Mouse (Mus musculus) adrenal gland, postnatal 4 days (tissue): Measurements from ENCODE around the gene Gm45711. TPM values are rescaled to one million over a fixed set of nuclear protein-coding genes. Genes with fewer than 3 reads are reported as not detected.

Source experiments
- DNase-seq, 2 experiments: peaks; one replicate each; pipeline ENCODE4 v3.0.0; 2021 to 2022; ENCODE audit warnings: low spot score in 2 of 2, mixed read lengths in 2 of 2
- total RNA-seq, 2 experiments: library from RNA; stranded (reverse); gene quantifications; 2 replicates each; pipeline ENCODE4 v1.2.3; 2021

Gm45711 gene
- total RNA-seq, 2 experiments from 2014 or later: not detected

GRCm38 (mm10) chr8:104242038-104242644, 67.7 kb downstream of the Gm45711 start:
- DNase-seq: no peak

- no peak for DNase-seq
These were observed 70.4 kb downstream of the Gm45711 start for GRCm38 (mm10) chr8:104239418-104239861.

GRCm38 (mm10) chr8:104234573-104234972, 75.3 kb downstream of the Gm45711 start:
- no peak for DNase-seq

GRCm38 (mm10) chr8:104232919-104233318, 77.0 kb downstream of the Gm45711 start:
- no peak for DNase-seq

GRCm38 (mm10) chr8:104232039-104232438, 77.8 kb downstream of the Gm45711 start:
- no peak for DNase-seq

Other genes with a start within 250 kb of the Gm45711 start
- 100 to 1,000 TPM; 117 to 119 TPM for gene Cdh5, start 208.5 kb downstream of the Gm45711 start, total RNA-seq
- gene Bean1, start 139.6 kb downstream of the Gm45711 start, total RNA-seq: 1 to 10 TPM; 3.6 to 6.1 TPM
- 10 to 100 TPM; 60.1 to 71.0 TPM for gene Tk2, start 61.5 kb downstream of the Gm45711 start, total RNA-seq
- 10 to 100 TPM; 67.3 to 71.8 TPM for gene Cklf, start 59.2 kb downstream of the Gm45711 start, total RNA-seq
- gene Cmtm2a, start 16.9 kb downstream of the Gm45711 start, total RNA-seq: not detected
- not detected for gene Cmtm1, start 64 bp upstream of the Gm45711 start, total RNA-seq
- not detected for gene Gm11020, start 11.5 kb upstream of the Gm45711 start, total RNA-seq
- gene Cmtm2b, start 12.1 kb upstream of the Gm45711 start, total RNA-seq: not detected
- 100 to 1,000 TPM; 104 to 105 TPM for gene Cmtm3, start 29.3 kb upstream of the Gm45711 start, total RNA-seq
- 10 to 100 TPM; 26.9 to 29.6 TPM for gene Cmtm4, start 85.7 kb upstream of the Gm45711 start, total RNA-seq
- gene Dync1li2, start 133.0 kb upstream of the Gm45711 start, total RNA-seq: 100 to 1,000 TPM; 134 to 162 TPM
- under 1 TPM; 0.11 to 0.39 TPM for gene Terb1, start 199.8 kb upstream of the Gm45711 start, total RNA-seq
- gene Nae1, start 224.6 kb upstream of the Gm45711 start, total RNA-seq: 10 to 100 TPM; 39.6 to 48.0 TPM
- 1 to 10 TPM; 1.7 to 2.0 TPM for gene Car7, start 224.6 kb upstream of the Gm45711 start, total RNA-seq